Mouse (Mus musculus) gastrocnemius, postnatal 4 days (tissue): ENCODE results near the gene Plod1. TPM values are rescaled to one million over a fixed set of nuclear protein-coding genes. Genes with fewer than 3 reads are reported as not detected.
A peak's percentile ranks its signal among the peaks of the same experiment; 100 is the strongest.

Source experiments
- DNase-seq, 2 experiments: peaks; one replicate each; pipeline ENCODE4 v3.0.0; 2021 to 2022; ENCODE audit warnings: low spot score in 2 of 2, mixed read lengths in 2 of 2
- long read RNA-seq, 2 experiments: library from polyadenylated mRNA; stranded (forward); transcript quantifications; one replicate each; pipeline ENCODE4 v2.0.0; 2021
- total RNA-seq, 2 experiments: library from RNA; stranded (reverse); gene quantifications; 2 replicates each; pipeline ENCODE4 v1.2.3; 2021

Plod1 gene
- 10 to 100 TPM; 52.7 to 63.2 TPM for total RNA-seq
- long read RNA-seq, experiment 1, transcript Plod1-201 (19 exons, 3,243 nt), result major isoform, 67 of 80 reads
- long read RNA-seq, experiment 1, partial matches to known transcripts, result 9 of 80 reads
- long read RNA-seq, experiment 1, other reads (novel, unspliced or antisense), result 4 of 80 reads
- long read RNA-seq, experiment 2, transcript Plod1-201 (19 exons, 3,243 nt), result major isoform, 53 of 79 reads
- long read RNA-seq, experiment 2, partial matches to known transcripts, result 17 of 79 reads
- long read RNA-seq, experiment 2, other reads (novel, unspliced or antisense), result 9 of 79 reads

DNA sequence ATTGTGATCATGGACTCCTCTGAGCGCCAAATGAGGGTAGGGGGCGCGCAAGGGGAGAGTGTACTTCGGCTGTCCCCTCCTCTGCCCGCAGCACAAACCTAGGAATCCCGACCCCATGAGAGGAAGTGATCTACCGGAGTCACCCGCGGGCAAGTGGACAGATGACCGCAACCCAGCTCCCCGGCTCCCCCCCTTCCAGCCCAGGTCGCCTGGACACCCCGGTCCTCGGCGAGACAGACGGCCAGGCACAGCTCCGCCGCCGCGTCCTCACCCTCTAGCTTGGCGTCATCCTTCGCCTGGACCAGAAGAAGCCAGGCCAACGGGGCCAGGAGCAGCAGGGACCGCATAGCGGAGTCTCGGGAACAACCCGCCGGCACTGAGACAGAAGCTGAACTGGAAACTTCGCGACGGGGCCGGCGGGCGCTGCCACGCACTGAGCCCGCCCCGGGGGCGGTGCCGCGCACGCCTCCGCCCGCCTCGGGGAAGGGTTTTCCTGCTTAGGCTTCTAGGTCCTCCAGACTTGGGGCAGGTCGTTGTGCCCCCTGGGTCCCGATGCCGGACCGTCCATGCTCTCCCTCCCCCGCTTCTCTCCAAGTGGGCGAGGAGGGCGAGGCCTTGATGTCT, at the start of gene Plod1:
Plod1 (minus strand) TSS at position 437 of the 624 bp plus-strand sequence.
- peak; percentile 84 to 87 for DNase-seq

DNA sequence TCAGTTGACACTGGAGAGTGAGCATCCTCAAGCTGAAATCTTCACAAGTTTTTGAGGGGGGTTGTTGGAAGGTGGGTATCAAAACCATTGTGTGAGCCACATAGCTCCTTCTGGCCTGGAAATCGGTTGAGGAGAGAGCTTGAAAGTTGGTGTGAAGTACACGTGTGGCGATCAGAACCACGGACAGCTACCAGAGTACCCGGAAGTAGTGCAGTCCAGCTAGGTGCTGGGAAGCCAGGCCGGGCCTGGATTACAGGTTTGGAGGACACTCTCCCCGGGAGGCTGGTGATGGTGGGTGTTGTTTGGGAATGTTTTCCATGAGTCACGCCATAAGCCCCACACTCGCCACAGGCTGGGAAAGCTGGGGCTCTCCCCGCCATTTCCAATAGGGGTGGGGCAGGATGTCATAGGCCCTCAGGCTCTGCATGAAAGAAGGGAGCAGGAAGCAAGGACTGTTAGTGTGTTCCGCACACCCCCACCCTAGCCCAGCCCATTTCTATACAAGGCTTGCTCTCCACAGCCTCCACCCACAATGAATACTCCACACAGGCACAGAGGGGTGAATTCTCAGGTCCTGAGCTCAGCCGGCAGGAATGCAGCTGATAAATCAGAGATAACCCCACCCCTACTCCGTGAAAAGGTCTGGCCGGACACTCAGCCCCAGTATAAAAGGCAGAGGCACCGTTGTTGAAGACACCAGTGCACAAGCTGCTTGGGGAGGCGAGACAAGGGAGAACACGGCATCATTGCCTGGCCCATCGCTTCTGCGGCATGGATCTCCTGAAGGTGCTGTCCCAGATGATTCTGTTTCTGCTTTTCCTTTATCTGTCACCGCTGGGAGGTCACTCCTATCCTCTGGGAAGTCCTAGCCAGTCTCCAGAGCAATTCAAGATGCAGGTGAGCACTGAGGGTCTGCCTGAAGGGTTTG, 48.9 kb upstream of the Plod1 start, which contains the start of gene Nppb:
Nppb (plus strand) TSS at position 584 of the 928 bp plus-strand sequence.
- DNase-seq, result peak in 1 of 2 experiments; percentile 39

DNA sequence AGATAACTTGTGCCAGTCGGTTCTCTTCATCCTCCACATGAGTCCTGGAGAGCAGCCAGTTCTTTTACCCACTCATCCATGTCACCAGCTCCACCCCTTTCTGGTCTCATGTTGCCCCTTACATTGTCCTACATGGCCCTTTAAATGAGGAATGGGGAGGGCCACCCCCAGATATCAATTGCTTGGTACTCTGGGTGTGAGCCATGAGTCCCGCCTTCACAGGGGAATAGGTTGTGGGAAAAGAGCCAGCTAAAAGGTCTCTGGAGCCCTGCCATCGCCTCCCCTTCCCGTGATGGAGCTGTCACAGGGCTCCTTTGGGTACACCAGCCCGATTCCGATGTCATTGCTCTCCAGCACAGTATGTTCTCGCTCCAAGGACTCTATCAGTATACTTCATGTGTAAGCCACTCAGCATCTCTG, 42.9 kb upstream of the Plod1 start:
- no peak for DNase-seq

DNA sequence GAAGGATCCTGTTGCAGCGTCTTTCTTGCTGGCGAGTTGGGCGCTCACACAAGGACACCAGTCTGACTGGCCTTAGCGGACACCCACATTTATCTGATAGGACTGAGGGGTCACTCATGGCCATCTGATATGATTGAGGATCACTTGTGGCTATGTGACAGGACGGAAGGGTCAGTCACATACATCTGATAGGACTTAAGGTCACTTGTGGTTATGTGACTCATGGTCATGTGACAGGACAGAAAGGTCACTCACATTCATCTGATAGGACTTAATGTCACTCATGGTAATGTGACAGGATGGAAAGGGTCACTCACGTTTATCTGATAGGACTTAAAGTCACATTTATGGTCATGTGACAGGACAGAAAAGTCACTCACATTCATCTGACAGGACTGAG, 41.8 kb upstream of the Plod1 start:
- DNase-seq, result no peak

DNA sequence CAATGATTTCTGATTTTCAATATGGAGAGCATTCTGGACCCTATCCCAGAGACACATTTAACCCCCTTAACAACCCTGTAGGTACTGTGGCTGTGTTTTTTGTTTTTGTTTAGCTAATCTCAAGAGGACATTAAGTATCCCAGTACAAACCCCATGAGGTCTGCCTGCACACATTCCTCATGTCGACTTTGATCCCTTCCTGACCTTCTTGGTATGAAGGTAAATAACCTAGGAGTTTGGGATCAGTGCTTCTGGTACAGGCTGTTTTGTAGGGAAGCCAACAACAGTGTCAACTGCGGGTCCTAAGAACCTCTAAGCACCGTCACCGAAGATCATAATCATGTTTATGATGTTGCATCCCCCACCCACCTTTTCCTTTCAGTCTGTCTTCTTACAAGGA, 41.2 kb upstream of the Plod1 start:
- no peak for DNase-seq

DNA sequence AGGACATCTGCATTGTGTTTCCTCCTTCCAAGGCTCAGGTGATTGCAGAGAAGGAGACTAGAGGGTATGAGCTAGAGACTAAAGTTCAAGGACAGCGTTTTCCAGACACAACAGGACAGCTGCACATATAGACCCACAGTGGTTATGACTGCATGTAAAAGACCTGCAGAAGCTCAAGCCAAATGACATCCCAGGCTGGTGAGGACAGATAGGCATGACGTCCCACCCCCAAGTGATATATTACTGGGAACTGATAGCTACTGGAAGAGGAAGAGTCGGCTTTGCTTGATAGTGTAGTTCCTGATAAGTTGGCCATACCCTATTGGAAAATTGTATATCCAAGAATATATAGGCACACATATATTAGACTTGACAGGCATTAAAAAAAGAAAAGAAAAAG, 39.7 kb upstream of the Plod1 start:
- no peak for DNase-seq

DNA sequence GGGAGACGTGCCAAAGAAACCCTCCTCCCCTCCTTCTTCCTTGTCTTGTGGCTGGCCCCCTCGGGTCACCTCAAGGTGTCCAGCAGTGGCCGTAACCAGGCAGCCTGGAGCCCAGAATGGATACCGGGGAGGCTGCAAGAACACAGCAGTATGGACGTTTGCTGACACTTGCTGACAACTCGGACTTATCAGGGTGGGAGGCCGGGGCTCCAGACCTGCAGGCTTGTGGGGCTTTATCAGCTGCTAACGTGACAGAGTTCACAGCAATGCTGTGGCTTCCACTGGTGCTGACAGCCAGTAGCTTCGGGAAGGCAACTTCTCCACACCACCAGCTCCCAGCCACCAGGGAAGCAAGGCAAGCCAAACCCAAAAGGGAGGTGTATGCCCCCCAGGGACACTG, 32.8 kb upstream of the Plod1 start:
- no peak for DNase-seq

DNA sequence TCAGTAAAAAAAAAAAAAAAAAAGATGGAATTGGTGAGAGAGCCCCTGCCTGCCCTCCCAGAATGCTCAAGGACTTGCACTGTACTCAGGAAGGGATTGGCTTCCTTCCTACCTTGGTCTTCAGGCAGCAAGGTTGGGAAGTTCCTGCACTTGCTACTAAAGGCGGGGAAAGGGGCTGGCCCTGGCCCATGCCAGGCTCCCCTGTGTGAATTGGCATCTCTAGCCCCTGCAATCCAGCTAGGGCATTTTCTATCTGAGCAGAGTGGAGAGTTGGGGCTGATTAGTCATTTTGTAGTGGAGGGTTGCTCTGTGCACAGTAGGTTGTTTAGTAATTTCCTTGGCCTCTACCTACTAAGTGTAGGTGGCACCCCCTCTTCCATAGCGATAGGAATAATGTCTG, 32.2 kb upstream of the Plod1 start:
- DNase-seq, result no peak

DNA sequence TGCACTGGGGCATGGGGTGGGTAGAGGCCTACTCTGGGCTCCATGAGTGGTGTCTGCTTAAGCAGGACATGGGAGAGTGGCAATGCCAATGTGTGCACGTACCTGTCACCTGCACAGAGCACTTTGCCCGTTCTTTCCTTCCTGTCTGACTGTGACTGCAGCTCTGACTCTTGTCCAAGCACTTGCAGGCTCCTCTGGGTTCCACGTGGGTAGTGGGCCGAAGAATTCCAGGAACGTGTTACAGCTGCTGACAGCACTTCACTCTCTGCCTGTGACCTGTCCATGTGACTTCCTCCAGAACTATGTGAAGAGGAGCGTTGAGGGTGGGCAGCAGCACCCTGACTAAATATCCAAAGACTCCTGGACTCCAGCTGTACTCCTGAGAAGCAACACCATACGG, 29.1 kb upstream of the Plod1 start:
- no peak for DNase-seq

DNA sequence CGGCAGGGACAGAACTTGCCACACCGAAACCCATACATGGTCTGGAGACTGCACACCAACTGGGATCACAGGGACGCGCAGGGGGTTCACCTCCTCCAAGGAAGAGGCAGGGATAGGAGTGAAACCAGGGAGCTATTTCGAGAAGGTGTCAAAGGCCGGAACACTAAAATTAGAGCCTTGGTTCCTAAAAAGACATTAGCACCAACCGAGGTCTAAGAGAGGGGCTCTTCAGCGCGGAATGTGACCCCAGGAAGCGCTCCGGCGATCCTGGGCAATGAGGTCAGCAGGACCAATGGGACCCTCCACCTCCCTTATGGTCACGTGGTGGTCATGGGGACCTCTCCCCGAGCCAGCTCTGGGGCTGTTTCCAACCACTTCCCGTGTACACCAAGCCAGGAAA, 27.1 kb upstream of the Plod1 start:
- no peak for DNase-seq

DNA sequence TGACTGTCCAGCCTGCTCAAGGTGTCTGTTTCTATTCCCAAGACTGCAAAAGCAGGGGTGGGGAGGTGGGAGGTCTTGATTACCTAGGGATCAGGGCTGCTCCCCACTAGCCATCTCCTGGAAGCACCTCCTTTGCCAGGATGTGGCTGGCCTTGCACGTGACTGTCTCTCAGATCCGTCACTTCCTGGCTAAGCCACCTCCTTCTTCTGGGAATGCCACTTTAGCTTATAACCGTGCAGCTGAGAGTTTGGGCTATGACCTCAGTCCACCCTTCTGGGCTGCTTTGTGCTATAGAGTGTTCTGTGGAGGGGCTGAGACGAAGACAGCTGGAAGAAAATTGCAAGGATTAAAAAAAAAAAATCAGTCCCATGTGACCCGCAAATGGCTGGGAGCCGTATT, 26.2 kb upstream of the Plod1 start:
- no peak for DNase-seq

DNA sequence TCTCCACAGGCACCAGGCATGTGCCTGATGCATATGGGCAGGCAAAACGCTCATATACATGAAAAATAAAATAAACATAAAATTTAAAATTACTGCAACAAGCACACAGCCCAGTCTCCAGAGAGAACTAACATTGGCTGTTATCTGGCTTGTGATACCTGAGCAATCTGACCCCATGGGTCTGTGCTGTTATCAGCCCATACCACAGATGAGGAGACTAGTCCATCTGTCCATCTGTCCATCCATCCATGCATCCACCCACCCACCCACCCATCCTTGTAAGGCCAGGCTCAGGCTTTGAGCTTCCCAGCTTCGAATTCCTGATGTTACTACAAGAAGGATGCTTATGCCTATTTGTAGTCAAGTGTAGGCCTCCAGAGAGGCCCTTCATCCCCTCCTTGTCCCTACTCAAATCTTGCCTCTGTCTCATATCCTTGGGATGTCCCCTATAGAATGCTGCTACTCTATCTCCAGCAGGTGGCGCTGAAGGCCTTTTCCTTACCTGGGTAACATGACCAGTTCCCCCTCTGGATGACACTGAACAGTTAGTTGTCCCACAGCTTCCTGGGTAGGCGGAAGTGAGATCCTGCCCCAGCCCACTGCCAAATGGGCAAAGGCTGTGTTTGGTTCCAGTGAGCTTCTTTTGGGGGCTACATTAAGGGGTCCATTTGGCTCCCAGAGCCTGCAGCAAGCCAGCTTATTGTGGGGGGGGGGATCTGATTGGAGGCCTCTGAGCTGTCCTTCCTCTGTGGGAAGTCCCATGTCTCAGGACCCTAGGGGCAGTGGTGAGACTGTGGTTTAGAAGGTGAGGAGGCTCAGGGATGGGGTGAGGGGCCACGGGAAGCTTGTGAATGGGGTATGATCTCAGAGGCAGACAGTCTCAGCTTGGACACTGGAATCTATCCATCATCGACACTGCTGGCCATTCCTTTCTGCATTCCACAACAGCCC, 23.6 kb upstream of the Plod1 start:
- DNase-seq, result peak in 1 of 2 experiments; percentile 58

DNA sequence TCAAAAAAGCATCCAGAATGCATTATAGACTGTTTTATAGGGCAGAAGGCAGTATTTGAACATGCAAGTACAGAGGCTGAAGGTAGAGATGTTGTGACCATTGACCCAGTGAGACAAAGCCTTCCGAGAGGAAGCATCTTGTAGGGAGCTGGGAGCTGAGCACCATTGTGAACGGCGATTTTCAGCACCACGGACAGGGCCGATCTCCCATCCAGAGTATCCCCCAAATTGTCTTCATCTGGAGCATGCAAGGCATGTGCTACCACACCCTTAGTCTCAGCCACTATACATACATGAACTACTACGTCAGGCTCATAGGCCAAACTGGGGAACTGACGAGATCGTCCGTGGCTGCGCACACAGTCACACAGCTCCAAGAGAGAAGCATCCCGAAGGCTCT, 20.6 kb upstream of the Plod1 start:
- no peak for DNase-seq

DNA sequence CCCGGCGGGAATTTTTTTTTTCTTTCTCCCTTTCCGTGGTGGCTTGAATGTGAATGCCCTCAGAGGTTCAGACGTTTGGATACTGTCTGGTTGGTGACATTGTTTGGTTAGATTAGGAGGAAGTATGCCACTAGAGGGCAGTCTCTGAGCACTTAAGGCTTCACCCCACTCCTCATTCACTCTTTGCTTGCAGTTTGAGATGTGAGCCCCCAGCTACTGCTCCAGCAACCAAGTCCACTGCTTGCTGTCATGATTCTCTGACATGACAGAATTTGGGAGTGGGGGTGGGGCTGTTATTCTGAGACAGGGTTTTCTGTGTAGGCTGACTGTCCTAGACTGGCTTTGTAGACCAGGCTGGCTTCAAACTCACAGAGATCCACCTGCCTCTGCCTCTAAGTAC, 17.0 kb upstream of the Plod1 start:
- no peak for DNase-seq

DNA sequence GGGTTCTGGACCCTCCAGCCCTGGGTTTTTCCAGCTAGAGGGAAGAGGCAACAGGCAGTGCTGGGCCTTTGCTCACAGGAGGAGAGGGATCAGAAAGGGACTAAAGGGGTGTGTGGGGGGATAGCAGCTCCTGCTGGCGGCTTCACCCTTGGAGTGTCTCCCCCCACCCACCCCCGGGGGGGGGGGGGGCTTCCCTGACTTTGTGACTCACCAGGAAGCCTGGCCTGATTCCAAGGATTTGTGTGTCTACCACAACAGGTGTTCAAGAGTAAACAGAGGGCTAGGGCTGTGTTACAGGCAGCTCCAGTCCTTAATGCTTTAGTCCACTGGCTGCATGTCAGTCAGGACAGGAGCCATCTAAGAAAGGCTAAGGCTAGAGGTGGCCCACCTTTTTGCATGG, 10.9 kb upstream of the Plod1 start:
- DNase-seq, result no peak

DNA sequence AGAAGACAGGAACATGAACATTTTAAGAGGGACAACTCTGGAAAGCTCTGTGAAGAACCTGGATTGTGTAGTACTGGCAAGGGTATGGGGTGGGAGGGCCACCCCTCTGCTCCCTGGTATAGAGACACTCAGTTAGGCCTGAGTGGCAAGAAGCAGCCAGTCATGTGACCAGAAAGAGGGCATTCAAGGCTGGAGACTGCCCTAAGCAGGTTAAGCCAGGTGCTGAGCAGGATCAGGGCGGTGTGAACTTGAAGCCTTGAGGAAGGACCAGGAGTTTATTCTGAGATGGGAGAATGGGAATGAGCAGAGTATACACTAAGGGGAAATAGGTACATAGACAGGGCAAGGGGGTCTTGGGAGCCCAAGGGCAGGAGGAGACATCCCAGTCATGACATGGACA, 6.4 kb upstream of the Plod1 start:
- no peak for DNase-seq

DNA sequence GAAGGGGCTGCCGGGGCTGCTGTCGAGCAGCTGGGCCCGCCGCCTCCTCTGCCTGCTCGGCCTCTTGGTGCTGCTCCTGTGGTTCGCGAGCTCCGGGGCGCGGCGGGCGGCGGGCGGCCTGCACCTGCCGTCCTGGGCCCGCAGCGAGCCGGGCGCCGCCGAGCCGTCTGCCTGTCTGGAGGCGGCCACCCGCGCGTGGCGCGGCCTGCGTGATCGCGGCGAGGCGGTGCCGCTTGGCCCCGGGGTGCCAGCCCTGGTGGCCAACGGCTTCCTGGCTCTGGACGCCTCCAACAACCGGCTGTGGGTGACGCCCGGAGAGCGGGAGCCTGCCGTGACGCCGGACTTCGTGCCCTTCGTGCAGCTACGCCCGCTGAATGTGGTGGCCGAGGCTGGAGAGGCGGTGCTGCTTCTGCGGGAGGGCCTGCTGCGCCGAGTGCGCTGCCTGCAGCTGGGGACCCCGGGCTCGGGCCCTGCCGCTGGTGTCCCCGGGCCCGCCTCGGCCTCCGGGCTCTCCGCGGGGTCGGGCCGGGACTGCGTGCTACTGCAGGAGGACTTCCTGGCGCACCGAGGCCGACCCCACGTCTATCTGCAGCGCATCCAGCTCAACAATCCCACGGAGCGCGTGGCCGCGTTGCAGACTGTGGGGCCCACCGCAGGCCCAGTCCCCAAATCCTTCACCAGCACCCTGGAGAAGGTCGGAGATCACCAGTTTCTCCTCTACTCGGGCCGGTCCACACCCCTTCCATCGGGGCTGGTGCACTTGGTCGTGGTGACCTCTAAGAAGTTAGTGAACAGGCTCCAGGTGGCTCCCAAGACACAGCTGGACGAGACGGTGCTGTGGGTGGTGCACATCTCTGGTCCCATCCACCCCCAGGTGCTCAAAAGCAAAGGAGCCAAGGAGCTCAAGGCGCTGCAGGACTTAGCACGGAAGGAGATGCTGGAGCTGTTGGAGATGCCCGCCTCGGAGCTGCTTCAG, 4.8 kb upstream of the Plod1 start:
- DNase-seq, result peak in 1 of 2 experiments; percentile 52

DNA sequence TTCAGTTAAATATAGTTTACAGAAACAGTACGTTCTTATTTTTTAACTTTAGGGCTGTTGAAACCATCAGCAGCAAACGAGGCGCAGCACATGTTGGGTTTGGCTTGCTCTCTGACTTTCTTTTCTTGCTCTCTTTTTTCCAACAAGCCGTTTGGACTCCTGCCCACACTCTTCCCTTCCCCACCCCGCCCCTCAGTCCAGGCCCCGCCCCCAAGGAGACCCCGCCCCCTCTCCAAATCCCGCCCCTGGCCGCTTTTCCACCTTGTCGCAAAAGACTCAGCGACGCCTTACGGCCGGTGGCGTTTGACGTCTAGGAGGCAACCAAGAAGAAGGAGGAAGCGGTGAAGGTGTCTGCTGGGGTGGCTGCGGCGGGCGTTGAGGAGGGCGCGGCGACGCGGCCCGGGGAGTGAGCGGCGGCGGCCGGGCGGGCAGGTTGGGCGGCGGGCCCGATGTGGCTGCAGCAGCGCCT, 4.0 kb upstream of the Plod1 start, which contains the start of gene 2510039O18Rik:
2510039O18Rik (plus strand) TSS at position 320 of the 469 bp plus-strand sequence.
- DNase-seq, result peak; percentile 75 to 89

DNA sequence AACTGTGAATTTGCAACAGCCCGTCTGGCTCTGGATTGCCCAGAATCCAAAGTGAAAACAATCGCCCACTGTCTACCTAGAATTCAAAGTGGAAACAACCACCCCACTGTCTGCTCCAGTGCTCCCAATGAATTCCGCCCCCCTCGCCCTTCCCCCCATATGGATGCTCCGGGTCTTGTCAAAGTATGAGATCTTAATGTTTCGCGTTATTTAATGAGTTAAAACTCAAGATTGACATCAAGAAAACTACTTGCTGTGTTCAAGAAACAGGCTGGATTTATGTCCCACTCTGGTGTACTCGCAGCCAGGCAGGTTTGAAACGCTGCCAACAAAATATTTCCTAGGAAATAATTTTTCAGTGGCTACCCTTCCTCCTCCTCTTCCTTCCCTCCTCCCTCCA, 3.5 kb upstream of the Plod1 start:
- DNase-seq, result no peak
